Mouse (Mus musculus) G1E-ER4 (cell line): ENCODE measurements around the gene Stard5. TPM values are rescaled to one million over a fixed set of nuclear protein-coding genes. Genes with fewer than 3 reads are reported as not detected.

Source experiments
- GATA1 ChIP-seq: IDR thresholded peaks from one replicate; pipeline ENCODE4 v1.8.0; 2012; ENCODE audit warnings: low read length, inconsistent platforms
- polyA plus RNA-seq: library from polyadenylated mRNA; stranded (reverse); fragments of >175 nt; gene quantifications from 2 replicates; pipeline ENCODE4 v1.2.3, GENCODE M21; 2012

Stard5 gene
- polyA plus RNA-seq, 1 experiment, result 0.64 TPM

- TF ChIP-seq GATA1, result no peak
Observed at GRCm38 (mm10) chr7:83626557-83627257, 5.1 kb upstream of the Stard5 start.

- no peak for TF ChIP-seq GATA1
Observed at GRCm38 (mm10) chr7:83627369-83627768, 4.4 kb upstream of the Stard5 start.

GRCm38 (mm10) chr7:83631073-83631827 lies 509 bp upstream of the Stard5 start:
- TF ChIP-seq GATA1, result no peak

- TF ChIP-seq GATA1, result no peak
Observed at GRCm38 (mm10) chr7:83632682-83633120, 942 bp downstream of the Stard5 start.

- no peak for TF ChIP-seq GATA1
Observed at GRCm38 (mm10) chr7:83633856-83634255, 2.1 kb downstream of the Stard5 start.

GRCm38 (mm10) chr7:83635726-83636125 lies 4.0 kb downstream of the Stard5 start:
- TF ChIP-seq GATA1, result no peak

GRCm38 (mm10) chr7:83636425-83636824 lies 4.7 kb downstream of the Stard5 start:
- TF ChIP-seq GATA1, result no peak

- no peak for TF ChIP-seq GATA1
Observed at GRCm38 (mm10) chr7:83637781-83638583, 6.2 kb downstream of the Stard5 start.

GRCm38 (mm10) chr7:83639084-83639483 lies 7.3 kb downstream of the Stard5 start:
- no peak for TF ChIP-seq GATA1

GRCm38 (mm10) chr7:83640581-83640980 lies 8.8 kb downstream of the Stard5 start:
- TF ChIP-seq GATA1, result no peak

GRCm38 (mm10) chr7:83641163-83641562 lies 9.4 kb downstream of the Stard5 start:
- no peak for TF ChIP-seq GATA1

- no peak for TF ChIP-seq GATA1
Observed at GRCm38 (mm10) chr7:83643581-83643980, 11.8 kb downstream of the Stard5 start.

GRCm38 (mm10) chr7:83644761-83645160 lies 13.0 kb downstream of the Stard5 start:
- no peak for TF ChIP-seq GATA1

GRCm38 (mm10) chr7:83645476-83645875 lies 13.7 kb downstream of the Stard5 start:
- TF ChIP-seq GATA1, result no peak

GRCm38 (mm10) chr7:83648807-83649206 lies 17.0 kb downstream of the Stard5 start:
- TF ChIP-seq GATA1, result no peak

GRCm38 (mm10) chr7:83650638-83651037 lies 18.9 kb downstream of the Stard5 start:
- TF ChIP-seq GATA1, result no peak
